Mouse (Mus musculus) E14TG2a.4 (cell line): ENCODE data around the gene Rhno1.

Experiments
- H3K27me3 ChIP-seq: 2 replicates; pipeline ENCODE4 v1.6.1; 2014; ENCODE audit warnings: low read length, control low read depth; ENCODE audit not compliant: insufficient read depth
- H3K36me3 ChIP-seq: 2 replicates; pipeline ENCODE4 v1.6.1; 2014; ENCODE audit warnings: low read length, control low read depth; ENCODE audit not compliant: insufficient read depth
- H3K4me1 ChIP-seq: replicated peaks from 2 replicates; pipeline ENCODE4 v1.6.1; 2014; ENCODE audit warnings: low read depth, low read length, control low read depth
- H3K4me3 ChIP-seq: replicated peaks from 2 replicates; pipeline ENCODE4 v1.5.1; 2014; ENCODE audit warnings: mild to moderate bottlenecking, low read length
- H3K9me3 ChIP-seq: 2 replicates; pipeline ENCODE4 v1.6.1; 2014; ENCODE audit warnings: low read length, control low read depth
- CTCF ChIP-seq: conservative IDR thresholded peaks from 2 replicates; pipeline ENCODE4 v1.5.1; 2014; ENCODE audit warnings: low read length
- NANOG ChIP-seq: IDR thresholded peaks from 2 replicates; pipeline ENCODE4 v1.6.1; 2014; ENCODE audit warnings: borderline replicate concordance, low read length, mixed read lengths
- POU5F1 ChIP-seq: IDR thresholded peaks from 2 replicates; pipeline ENCODE4 v1.6.1; 2014; ENCODE audit warnings: low read length, borderline replicate concordance

Rhno1 gene

GRCm38 (mm10) chr6:128349711-128350110 is 13.0 kb downstream of the Rhno1 start:
- no peaks in the 10 kb centered on the region for H3K27me3 ChIP-seq
- no peak overlapping the region for H3K4me3 ChIP-seq
- peaks cover 43% of the 10 kb centered on the region for H3K36me3 ChIP-seq
- H3K4me1 ChIP-seq: peaks cover 40% of the 10 kb centered on the region
- TF ChIP-seq CTCF: no peak
- no peak for TF ChIP-seq NANOG
- TF ChIP-seq POU5F1: no peak
- H3K9me3 ChIP-seq: no peaks in the 10 kb centered on the region

- TF ChIP-seq CTCF (no peak), POU5F1 (no peak), NANOG (no peak)
- peaks cover 43% of the 10 kb centered on the region for H3K36me3 ChIP-seq
Measured at GRCm38 (mm10) chr6:128346782-128347181, 15.9 kb downstream of the Rhno1 start.

GRCm38 (mm10) chr6:128345623-128346022 is 17.1 kb downstream of the Rhno1 start:
- TF ChIP-seq POU5F1: no peak
- TF ChIP-seq NANOG: no peak
- TF ChIP-seq CTCF: no peak
- Histone ChIP-seq H3K36me3 (peaks cover 35% of the 10 kb centered on the region), H3K9me3 (no peaks in the 10 kb centered on the region), H3K4me1 (peaks cover 56% of the 10 kb centered on the region), H3K4me3 (no peak overlapping the region), H3K27me3 (no peaks in the 10 kb centered on the region)

More at GRCm38 (mm10) chr6:128346782-128347181, 15.9 kb downstream of the Rhno1 start:
- H3K4me3 ChIP-seq: no peak overlapping the region
- H3K27me3 ChIP-seq: no peaks in the 10 kb centered on the region
- no peaks in the 10 kb centered on the region for H3K9me3 ChIP-seq
- peaks cover 53% of the 10 kb centered on the region for H3K4me1 ChIP-seq

DNA sequence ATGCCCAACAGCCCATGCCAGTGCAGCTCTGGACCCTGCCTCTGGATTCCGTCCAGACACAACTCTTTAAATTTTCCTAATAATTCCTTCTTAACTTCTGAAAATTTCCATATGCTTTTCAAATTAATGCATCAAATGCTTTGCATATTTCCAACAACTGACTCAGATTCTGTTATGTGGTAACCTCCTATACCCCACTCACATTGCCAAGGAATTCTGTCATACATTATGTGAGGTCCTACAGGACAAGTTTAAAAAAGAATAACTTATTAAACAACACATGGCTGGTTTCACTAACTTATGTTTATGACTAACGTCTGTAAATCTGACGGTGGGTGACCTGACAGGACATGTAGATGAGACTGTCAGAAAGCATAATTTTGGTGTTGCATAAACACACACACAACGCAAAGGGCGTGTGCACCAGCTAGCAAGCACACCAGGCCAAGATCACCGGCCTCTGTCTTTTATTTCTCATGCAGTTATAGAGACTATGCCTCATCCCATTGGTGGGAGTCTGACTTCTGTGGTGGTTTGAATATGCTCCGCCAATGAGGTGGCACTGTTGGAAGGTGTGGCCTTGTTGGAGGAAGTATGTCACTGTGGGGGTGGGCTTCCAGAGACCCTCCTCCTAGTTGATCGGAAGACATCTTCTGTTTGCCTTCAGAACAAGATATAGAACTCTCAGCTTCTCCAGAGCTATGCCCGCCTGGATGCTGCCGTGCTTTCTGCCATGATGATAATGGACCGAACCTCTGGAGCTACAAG is 20.6 kb downstream of the Rhno1 start:
- H3K4me3 ChIP-seq: peak overlapping the region; percentile 23
- H3K4me1 ChIP-seq: peaks cover 78% of the 10 kb centered on the region
- H3K36me3 ChIP-seq: peaks cover 18% of the 10 kb centered on the region
- TF ChIP-seq NANOG (no peak), CTCF (no peak), POU5F1 (no peak)
- H3K9me3 ChIP-seq: no peaks in the 10 kb centered on the region
- no peaks in the 10 kb centered on the region for H3K27me3 ChIP-seq

DNA sequence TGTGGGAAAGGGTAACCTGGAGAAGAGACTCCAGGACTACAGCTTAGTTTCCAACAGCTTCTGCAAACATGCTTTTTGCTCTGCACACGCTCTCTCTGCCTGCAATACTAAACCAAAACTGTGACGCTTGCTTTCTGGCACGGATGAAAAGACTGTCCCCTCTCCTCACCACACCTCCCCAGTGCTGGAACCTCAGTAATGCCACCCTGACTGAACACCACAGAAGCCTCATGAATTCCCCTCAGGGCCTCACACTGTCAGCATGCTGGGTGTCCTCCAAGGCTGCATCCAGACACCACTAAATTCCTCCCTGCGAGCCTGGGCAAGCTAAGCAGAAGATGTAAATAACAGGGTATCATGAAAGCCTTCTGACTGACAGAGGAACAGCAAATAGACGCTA is 23.8 kb downstream of the Rhno1 start:
- TF ChIP-seq CTCF: no peak
- TF ChIP-seq NANOG: no peak
- no peak for TF ChIP-seq POU5F1
- Histone ChIP-seq H3K4me1 (peaks cover 91% of the 10 kb centered on the region), H3K27me3 (no peaks in the 10 kb centered on the region), H3K9me3 (no peaks in the 10 kb centered on the region), H3K36me3 (peaks cover 20% of the 10 kb centered on the region), H3K4me3 (no peak overlapping the region)

DNA sequence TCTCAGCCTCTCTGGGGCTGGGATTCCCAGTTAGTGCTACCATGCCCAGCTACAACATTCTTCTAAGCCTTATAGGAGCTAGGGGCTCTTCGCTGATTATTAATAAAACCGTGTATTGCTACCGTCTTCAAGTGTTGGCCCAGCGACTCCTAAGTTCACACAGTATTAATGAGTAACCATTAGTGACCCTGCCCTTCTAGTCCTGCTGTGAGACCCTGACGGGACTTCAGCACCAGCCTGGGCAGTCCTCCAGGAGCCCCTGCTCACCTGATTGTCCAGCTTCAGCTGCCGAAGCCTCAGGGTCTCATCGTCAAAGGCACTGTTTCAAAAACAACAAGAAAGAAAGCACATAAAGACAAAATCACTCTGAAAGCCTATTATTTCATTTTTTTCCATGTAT is 25.2 kb downstream of the Rhno1 start:
- no peak overlapping the region for H3K4me3 ChIP-seq

GRCm38 (mm10) chr6:128334397-128335124 is 28.1 kb downstream of the Rhno1 start:
- peak overlapping the region; percentile 17; the same call in 1 of the 2 replicates for H3K4me3 ChIP-seq
- TF ChIP-seq POU5F1: no peak
- TF ChIP-seq CTCF: peak; percentile 94
- TF ChIP-seq NANOG: no peak
- H3K9me3 ChIP-seq: no peaks in the 10 kb centered on the region
- peaks cover 35% of the 10 kb centered on the region for H3K36me3 ChIP-seq
- H3K27me3 ChIP-seq: no peaks in the 10 kb centered on the region
- H3K4me1 ChIP-seq: peaks cover 70% of the 10 kb centered on the region

More for the DNA sequence above, 25.2 kb downstream of the Rhno1 start:
- Histone ChIP-seq H3K27me3 (no peaks in the 10 kb centered on the region), H3K36me3 (peaks cover 26% of the 10 kb centered on the region), H3K4me1 (peaks cover 92% of the 10 kb centered on the region), H3K9me3 (no peaks in the 10 kb centered on the region)
- TF ChIP-seq CTCF (no peak), POU5F1 (no peak), NANOG (no peak)

DNA sequence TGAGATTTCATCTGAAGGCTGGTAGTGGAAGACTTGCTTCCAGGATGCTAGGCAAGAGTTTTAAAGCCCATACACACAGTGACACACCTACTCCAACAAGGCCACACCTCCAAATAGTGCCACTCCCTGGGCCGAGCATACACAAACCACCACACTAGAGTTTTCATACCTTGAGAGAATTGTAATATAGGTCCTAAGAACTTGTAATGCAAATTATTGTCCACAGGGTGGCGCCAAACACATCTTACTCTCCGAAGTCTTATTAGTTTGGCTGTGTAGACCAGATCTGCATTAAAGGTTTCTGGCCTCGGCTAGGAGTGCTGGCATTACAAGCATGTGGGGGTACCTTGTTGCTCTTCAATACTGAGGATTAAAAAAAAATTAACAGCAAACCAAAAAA is 44.4 kb downstream of the Rhno1 start:
- Histone ChIP-seq H3K4me3 (no peak overlapping the region), H3K4me1 (peaks cover 23% of the 10 kb centered on the region), H3K36me3 (peaks cover 22% of the 10 kb centered on the region), H3K27me3 (0 out of 2 replicates have a peak, but pooled peaks cover 5% of the 10 kb centered on the region), H3K9me3 (no peaks in the 10 kb centered on the region)
- TF ChIP-seq NANOG: no peak
- no peak for TF ChIP-seq POU5F1
- TF ChIP-seq CTCF: peak; percentile 36
